Mouse (Mus musculus): ENCODE results near the gene Trpv6.

DNA sequence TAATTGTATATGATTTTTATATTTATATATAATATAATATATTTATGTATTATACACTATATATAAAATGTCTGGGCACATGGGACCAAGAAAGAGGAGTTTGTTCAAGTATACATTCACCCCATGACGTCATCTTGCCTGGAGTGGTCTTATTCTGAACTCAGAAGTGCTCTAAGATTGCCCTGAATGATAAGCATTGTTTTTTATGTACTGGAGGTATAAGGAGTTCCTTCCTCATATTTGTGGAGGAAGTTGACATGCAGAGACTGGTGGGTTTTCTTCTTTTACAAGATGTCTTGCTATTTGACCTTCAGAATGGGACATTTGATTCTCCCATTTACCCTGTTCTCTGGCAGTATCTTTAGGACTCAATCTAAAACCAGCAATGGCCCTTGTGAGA lies 8.0 kb downstream of the Trpv6 start:
- TF ChIP-seq CTCF (IDR thresholded peaks at IDR 0.05; ENCODE audit: borderline replicate concordance, insufficient read depth, low read depth, low read length) (no peak), POLR2A (IDR thresholded peaks at IDR 0.05; ENCODE audit: borderline replicate concordance, insufficient read depth, low read length) (no peak)
